Mouse (Mus musculus): Measurements from ENCODE around the gene Coa3.
A peak's percentile ranks its signal among the peaks of the same experiment; 100 is the strongest.

Coa3 gene

DNA sequence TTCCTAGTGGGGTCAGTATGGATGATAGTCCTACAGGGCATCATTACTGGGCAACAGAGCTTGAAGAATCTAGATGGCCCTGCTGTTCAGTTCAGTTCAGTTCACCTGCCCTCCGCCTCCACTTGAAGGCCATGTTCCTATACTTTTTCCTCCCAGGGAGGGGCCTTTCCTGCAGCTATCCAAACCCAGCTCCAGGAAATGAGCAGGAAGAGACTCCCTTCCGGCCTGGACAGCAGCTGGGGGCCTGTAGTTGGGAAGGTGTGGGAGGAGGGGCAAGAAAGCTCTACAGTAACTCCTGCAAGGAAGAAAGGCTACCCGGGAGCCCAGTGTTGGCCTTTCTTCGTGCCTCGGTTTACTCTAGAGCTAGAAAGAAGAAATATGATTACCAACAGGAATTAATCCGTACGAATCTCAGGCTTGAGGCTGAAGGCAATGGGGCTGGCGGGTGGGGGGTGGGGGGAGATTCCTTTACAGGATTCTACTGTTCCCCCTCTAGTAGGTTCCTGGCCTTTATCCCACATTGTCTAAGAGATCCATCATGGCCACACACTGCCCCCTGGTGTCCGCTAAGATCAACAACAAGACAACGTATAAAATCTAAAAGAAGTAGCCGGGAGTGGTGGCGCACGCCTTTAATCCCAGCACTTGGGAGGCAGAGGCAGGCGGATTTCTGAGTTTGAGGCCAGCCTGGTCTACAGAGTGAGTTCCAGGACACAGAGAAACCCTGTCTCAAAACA lies 30.5 kb downstream of the Coa3 start:
- DNase-seq: peak; percentile 99

DNA sequence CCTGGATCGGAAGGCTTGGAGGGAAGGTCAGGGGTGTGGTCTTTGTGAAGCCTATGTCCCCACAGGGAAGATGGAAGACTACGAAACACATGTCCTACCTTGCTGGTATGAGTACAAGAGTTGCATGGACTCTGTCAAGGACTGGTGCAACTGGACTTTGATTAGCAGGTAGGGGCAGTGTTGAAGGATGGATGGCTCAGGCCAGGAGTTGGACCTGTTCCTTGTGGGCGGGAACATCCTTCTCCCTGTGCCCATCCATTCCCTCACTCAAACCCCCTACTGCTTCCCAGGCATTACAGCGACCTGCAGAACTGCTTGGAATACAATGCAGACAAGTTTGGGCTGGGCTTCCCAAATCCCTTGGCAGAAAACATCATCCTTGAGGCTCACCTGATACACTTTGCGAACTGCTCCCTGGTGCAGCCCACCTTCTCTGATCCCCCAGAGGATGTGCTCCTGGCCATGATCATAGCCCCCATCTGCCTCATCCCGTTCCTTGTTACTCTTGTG lies 31.3 kb downstream of the Coa3 start:
- peak; percentile 94 for DNase-seq

DNA sequence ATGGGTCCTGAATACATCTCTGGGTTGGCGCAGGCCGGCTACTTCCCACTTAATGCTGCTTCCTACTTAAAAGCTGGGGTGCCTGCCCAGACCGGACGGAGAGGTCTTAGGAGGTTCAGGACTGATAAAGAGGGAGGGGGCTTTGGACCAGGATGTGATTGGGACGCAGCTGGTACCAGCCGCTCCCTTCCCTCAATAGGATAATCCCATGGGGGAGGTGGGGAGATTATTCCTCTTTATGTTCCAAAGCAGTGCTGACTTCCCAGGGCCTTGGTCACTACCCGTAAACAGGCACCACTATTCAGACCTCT lies 32.3 kb downstream of the Coa3 start:
- DNase-seq: no peak

DNA sequence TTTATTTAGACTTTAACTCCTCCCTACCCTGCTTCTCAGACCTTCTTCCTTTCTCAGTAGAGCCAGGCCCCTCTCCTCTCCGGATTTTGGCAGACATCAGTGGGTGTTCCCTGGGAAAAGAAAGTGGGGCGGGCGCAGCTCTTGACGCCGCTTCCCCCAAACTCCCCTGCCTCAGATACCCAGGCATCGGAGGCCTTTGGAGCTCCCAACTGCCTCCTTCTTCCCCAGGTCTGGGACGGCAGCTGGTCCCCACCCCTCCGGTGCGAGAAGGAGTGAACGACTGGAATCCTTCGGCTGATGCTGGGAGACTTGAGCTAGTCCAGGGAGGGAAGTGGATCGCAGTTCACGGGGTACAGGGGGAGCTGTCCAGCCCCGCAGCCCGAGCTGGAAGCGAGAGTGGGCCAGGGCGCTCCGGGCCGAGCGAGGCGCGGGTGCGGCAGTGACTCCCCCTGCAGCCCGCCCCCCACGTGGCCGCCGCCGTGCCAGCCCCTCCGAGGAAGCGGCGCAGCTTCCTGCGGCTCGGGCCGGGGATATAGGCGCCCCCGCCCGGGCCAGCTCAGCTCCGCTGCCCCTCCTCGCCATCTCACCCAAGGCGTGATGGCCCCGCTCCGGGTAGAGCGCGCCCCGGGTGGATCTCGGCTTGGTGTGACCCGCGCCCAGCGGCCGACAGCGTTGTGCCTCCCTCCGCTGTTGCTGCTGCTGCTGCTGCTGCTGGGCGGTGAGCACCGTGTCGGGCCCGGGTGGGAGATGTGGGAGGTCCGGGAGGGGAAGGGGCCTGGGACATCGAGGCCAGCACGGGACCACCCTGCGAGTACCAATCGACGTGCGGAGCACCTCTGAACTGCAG lies 32.8 kb downstream of the Coa3 start, which contains the start of gene Ramp2:
TSS of gene Ramp2 (plus strand) at position 174 of the 847 bp plus-strand sequence.
- peak; percentile 99 for DNase-seq

DNA sequence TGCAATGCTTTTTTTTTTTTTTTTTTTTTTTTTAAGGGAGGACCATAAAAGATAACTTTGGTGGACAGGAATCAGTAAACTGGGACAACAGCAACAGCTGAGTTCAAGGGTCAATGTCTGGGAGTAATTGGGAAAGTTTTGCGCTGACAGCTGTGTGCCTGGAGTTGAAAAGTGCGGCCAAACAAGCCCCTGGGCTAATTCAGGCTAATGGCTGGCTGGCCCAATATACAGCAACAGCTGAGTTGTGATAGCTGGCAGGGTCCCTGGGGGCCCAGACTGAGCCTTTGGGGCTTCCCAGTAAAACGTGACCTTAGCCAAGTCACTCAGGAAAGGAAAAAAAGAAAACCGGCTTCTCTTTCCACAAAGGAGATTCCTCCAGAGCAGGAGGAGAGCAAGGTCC lies 33.8 kb downstream of the Coa3 start:
- peak; percentile 98 for DNase-seq

DNA sequence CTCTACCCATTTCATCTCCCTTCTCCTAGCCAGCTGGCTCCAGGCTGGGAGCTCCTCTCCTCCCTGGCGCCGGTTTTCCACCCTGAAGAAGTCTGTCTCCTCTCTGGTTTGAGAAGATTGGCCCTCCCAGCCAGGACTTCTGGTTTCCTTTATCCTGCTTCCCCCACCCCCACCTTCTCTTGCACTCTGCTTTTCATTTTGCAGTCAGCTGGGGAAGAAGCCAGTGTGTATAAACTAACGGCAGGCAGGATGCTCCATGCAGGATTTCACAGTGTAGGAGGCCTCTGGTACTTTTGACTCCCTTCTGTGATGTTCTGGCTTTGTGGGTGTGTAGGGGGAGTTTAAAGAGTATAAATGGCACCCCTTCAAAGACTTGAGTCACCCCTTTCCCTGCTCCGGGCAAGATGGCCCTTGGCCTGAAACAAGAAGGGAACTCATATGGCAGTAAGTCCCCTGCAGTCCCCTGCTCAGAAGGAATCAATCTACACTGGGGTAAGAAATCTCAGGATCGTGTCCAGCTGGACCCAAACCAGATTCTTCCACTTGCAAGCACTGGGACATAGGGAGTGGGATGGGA lies 40.8 kb downstream of the Coa3 start:
- peak; percentile 95 for DNase-seq

DNA sequence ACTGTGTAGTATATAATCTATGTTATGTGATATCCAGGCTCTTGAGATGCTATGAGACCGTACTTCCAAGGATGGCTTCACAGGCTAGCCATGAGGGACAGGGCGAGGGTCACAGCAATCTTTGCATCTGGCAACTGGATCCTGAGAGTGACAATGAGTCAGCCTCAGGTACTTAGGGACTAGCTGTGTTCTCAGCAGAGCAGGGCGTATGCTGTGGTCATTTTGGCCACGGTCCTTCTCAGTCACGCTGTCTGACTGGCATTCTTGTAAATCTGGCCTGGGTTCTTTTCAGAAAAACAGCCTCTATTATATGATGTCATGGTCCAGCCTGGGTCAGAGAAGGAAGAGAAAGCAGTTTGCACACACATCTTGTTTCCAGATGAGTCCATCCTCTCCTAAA lies 42.1 kb downstream of the Coa3 start:
- DNase-seq: peak; percentile 89

DNA sequence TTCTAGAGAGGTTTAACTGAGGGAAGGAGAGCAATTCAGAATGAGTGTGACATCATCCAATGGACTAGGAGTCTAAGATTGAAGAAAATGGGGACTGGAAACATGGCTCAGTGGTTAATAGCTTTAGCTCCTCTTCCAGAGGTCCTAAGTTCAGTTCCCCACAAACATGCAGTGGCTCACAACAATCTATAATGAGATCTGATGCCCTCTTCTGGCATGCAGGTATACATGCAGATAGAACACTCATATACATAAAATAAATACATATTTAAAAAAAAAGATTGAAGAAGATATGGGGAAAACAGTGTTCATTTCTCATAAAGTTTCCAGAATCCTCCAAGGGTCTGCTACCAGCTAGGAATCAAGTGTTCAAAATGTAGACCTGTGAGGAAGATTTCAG lies 43.5 kb downstream of the Coa3 start:
- no peak for DNase-seq

DNA sequence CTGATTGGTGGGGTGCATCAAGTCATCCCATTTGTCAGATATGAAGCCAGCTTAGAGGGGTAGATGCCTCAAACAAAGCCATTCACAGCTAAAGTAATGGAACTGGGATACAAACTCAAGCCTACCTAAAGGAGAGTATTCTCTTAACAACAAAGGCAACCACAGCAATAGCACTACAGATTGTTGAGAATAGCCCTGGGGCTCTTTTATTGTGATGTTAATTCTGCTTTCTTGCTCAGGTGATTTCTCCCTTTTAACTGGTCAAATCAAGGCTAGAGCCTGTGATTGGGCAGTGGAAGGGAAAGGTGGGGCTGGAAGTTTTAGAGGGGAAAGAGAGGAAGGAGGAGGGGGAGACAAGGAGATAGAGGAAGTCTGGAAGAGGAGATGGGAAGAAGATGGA lies 44.8 kb downstream of the Coa3 start:
- no peak for DNase-seq

DNA sequence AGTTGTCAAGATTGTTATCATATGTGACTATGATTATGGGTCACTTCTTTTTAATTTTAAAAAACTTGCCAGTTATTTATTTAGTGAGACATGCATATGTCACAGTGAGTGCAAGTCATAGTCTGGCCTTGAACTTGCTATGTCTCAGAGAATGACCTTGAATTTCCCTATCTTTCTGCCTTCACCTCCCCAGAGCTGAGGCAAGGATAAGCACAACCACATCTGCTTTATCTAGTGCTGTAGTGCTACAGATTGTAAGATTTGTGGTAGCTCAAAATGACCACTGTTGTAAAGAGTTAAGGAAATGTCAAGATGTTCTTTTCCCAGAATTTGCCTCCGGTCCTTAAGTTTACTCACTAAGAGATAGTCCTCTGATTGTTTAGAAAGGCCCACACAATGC lies 45.7 kb downstream of the Coa3 start:
- no peak for DNase-seq

DNA sequence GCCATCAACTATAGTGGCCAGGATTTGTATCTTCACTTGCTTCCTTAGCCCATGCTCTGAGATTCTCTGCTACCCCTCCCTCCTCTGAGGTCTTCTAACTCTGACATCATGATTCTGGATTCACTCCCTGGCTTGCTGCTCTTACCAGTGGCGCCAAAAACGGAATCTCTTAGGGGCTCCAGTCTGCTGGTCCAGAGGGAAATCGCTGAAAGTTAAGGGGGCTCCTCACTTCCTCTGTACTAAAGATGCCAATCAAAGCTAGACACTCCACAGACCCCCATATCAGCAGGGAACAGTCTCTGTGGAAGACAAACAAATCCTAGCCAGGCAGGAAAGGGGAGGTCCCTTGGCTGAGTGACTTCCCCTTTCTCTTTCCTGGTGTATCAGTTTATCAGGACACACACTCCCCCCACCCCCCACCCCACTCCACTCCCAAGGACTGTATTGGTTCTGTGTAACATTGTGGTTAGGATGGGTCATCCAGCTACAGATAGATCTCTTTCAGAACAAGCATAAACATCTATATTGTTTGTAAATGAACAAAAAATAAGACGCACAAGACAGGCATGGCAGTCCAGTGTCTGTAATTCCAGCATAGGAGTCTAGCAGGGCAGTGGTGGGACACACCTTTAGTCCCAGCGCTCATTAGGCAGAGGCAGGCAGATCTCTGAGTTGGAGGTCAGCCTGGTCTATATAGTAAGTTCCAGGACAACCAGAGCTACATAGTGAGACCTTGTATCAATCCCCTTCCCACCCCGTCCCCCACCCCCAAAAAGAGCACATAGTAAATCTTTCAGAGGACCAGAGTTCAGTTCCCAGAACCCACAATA lies 46.7 kb downstream of the Coa3 start:
- DNase-seq: peak; percentile 98

DNA sequence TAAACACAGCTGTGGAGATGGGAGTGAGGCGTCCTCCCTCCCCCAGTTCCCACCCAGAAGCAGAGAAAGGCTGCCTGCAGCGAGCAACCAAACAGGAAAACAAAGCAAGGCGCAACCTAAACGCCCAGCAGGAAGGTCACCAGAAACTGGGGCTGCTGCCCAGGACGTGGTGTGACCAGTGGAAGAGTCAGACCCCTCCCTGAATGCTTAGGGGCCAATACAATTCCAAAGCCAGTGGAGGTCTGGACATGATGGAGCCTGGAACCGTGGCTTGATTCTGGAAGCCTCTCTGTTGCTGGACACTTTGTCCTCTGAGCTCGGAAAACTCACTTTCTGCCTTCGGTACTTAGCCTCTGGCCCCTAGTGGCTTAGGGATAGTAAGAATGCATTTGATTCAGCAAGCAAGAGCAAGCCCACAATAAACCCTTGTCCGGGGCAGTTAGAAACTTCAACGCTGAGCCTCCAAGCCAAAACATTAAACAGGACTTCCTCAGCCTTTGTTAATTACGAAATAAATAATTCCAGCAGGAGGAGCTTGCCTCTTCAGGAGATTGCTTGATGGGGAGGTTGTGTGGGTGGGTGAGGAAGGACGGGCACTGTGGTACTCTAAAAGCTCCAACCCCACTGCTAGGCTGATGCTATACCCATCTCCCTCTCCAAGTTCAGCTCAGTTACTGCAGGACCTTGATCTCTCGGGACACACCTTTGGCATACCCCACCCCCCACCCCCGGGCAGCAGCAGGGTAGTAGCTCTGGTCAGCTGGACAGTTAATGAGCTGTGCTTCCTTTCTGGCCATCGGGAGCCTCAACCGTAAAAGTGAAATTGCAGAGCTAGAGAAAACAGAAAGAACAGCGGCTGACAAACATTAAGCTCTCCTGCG lies 47.7 kb downstream of the Coa3 start:
- DNase-seq: peak; percentile 100

DNA sequence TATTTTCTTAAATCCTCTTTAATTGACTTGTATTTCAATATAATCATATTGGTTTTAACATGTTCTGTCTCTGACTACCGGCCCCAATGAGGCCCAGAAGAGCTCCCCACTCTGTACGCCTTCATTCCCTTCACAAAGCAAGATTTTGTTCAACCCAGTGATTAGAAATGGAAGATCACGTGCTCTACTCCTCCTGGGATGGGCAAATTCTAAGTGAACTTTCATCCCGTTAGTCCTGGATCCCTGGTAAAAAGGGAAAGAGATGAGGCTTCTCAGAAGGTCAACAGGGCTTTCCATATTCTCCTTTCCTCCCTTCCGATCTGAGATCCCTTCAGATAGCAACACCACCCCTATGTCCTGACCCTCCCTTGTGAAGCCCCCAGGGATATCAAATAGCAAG lies 48.4 kb downstream of the Coa3 start:
- no peak for DNase-seq

DNA sequence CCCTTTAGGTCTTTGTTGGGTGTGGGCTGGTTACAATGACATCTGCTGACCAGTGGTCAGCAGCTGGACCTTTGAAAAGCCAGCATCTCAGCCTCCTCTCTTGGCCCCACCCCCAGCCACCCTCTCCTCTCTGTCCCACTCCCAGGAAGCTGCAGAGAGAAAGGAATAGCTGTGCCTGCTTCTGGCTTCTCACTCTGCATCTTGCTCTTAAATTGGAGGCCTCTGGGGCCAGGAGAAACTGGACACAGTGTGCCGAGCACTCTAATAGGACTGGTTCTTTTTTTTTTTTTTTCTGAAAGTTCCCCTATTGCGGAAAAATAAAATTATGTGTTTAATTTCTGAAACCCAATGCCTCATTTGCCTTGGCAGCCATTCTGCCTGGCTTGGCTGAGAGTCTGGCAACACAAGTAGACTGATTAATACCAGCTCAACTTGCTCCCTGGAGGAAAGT lies 48.8 kb downstream of the Coa3 start:
- DNase-seq: peak; percentile 99

DNA sequence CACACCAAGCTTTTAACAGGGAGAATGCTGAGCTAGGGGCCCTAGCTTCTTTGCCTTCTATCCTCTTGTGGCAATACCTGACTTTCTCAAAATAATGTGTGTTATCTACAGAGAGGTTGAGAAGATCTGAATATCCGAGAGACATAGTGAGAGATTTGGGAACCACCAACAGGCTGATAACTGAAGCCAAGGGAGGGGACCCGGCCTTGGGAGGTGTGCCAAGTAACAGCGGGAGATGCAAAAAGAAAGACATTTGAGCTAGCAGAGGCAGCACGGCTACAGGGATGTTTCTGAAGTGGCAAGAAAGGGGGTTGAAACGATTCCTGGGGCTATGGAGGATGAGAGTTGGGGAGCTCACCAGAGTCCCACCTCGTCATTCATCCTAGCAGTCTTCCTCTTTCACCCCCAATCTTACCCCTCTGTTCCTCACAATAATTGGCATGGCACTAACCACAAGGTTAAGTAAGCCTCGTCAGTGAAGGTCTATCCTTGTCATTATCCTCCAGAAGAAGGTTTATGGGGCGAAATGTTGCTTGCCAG lies 49.5 kb downstream of the Coa3 start:
- DNase-seq: peak; percentile 95

All from heart, adult 11 months (tissue).